Mouse (Mus musculus): Measurements from ENCODE around the gene Mtfp1.

- TF ChIP-seq CTCF (IDR thresholded peaks at IDR 0.05; ENCODE audit: borderline replicate concordance, insufficient read depth, low read length) (no peak), POLR2A (IDR thresholded peaks at IDR 0.05; ENCODE audit: low read depth, low read length) (no peak)
Measured at GRCm38 (mm10) chr11:4078267-4078933, 16.8 kb downstream of the Mtfp1 start.
